Mouse (Mus musculus) testis, adult 2 months (tissue): Measurements from ENCODE around the gene Irf1.

ENCODE experiments used
- CTCF ChIP-seq: fragments of 200-500 bp; IDR thresholded peaks from 2 replicates; pipeline ENCODE4 v1.5.1; 2012; ENCODE audit warnings: low read depth, mild to moderate bottlenecking, inconsistent platforms, low read length, moderate library complexity; ENCODE audit not compliant: control insufficient read depth, insufficient read depth, insufficient replicate concordance
- POLR2A ChIP-seq: fragments of 200-500 bp; IDR thresholded peaks from 2 replicates; pipeline ENCODE4 v1.6.1; 2012; ENCODE audit warnings: low read depth, mild to moderate bottlenecking, inconsistent platforms, low read length, moderate library complexity; ENCODE audit not compliant: control insufficient read depth

DNA sequence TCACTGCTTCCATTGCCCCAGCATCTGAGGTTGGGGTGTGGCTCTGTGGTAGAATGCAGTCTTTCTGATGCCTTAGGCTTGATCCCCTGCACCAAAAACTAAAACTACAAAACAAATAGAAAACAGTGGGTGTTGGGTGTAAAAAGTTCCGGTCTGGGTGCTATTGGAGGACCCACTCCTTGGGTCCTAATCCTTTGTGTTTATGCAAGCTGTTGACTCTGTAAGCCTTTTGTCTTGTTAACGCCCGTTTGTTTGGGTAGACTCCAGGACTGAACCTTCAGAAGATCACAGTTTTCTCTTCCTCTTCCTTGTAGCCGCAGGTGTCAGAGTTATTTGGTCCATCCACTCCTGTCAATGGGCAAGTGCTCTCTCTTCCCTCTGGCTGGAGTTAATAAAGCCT is 30.2 kb downstream of the Irf1 start:
- TF ChIP-seq POLR2A = no peak
- no peak for TF ChIP-seq CTCF
